Mouse (Mus musculus): Measurements from ENCODE around the gene Gm10295. TPM values are rescaled to one million over a fixed set of nuclear protein-coding genes. Genes with fewer than 3 reads are reported as not detected.

Gene Gm10295
- not detected in 2 replicates for total RNA-seq (2014; rRNA removed)
- polyA plus RNA-seq (2015; fragmentation: Nextera tagmentation; extraction: Ambion mirVana) = not detected in 2 replicates

DNA sequence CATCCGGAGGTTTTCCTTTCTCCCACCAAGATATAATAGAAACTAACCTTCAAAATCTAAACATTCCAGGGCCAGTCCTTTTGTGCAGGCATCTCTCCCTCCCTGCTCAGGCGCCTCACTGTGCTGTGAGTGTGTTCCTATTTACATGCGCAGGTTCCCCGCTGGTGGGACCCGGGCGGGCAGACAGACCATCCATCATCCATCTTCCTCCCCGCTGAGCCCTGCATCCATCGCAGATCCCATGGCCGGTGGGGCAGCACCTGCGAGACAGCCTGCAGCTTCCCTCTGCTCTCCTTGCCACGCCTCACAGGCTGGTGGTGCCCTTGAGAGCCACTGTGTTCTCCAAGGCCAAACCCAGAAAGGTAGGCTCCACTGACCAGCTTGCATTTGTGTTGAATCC is at the start of gene Gm10295:
Gene Gm10295 (minus strand): TSS at position 122 of the 400 bp plus-strand sequence.
- Histone ChIP-seq H3K4me2 (ENCODE audit: low read depth, low read length, poor library complexity, severe bottlenecking) (peak within 1 kb of the TSS; percentile 32; the same call in 1 of the 2 replicates), H3K9ac (replicated peaks; ENCODE audit: low read length, poor library complexity, severe bottlenecking) (no peak within 1 kb of the TSS), H3K4me1 (ENCODE audit: insufficient read depth, low read length) (no peaks in the 10 kb centered on the region), H3K36me3 (ENCODE audit: insufficient read depth, low read length) (no peaks in the 10 kb centered on the region), H3K27me3 (ENCODE audit: insufficient read depth, low read length) (peaks cover 5% of the 10 kb centered on the region; the same call in 1 of the 2 replicates), H3K27ac (ENCODE audit: low read depth, low read length) (no peak within 1 kb of the TSS), H3K9me3 (ENCODE audit: low read length) (no peaks in the 10 kb centered on the region), H3K4me3 (ENCODE audit: low read depth, low read length) (no peak within 1 kb of the TSS)
- ATAC-seq (ENCODE audit: low FRiP score) (no peak), DNase-seq (ENCODE audit: low spot score) (no peak)
- TF ChIP-seq CTCF (IDR thresholded peaks at IDR 0.05) = no peak
- 18% methylated on average over 11 of the region's 11 CpGs for WGBS

DNA sequence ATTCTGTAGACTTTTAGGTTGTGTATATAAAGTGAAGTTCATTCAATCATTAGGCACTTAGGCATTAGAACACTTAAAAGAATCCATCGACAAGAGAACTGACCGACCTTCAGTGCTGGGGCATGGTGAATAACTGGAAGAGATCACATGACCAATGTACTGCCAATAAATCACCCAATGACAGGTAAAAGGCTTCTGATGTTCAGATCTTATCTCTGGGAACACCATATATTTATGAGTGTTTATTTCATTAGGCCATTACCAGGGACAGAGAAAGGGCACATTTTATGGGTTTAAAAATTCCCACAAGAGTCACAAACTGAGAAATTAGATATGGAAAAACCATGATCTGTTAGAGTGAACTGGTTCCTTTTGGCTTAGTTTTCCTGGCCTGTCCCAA is 49.7 kb upstream of the Gm10295 start:
- H3K27me3 ChIP-seq (ENCODE audit: insufficient read depth, low read length) = 0 out of 2 replicates have a peak, but pooled peaks cover 5% of the 10 kb centered on the region
- H3K36me3 ChIP-seq (ENCODE audit: insufficient read depth, low read length) = no peaks in the 10 kb centered on the region
- no peaks in the 10 kb centered on the region for H3K9me3 ChIP-seq (ENCODE audit: low read length)
- 87% methylated on average over 2 of the region's 2 CpGs for WGBS
- DNase-seq (ENCODE audit: low spot score) (no peak), ATAC-seq (ENCODE audit: low FRiP score) (no peak)
- no peaks in the 10 kb centered on the region for H3K4me1 ChIP-seq (ENCODE audit: insufficient read depth, low read length)
- no peak overlapping the region for H3K27ac ChIP-seq (ENCODE audit: low read depth, low read length)
- no peak overlapping the region for H3K4me3 ChIP-seq (ENCODE audit: low read depth, low read length)
- TF ChIP-seq CTCF (IDR thresholded peaks at IDR 0.05) = no peak
- no peak overlapping the region for H3K9ac ChIP-seq (replicated peaks; ENCODE audit: low read length, poor library complexity, severe bottlenecking)
- H3K4me2 ChIP-seq (ENCODE audit: low read depth, low read length, poor library complexity, severe bottlenecking) = no peak overlapping the region

DNA sequence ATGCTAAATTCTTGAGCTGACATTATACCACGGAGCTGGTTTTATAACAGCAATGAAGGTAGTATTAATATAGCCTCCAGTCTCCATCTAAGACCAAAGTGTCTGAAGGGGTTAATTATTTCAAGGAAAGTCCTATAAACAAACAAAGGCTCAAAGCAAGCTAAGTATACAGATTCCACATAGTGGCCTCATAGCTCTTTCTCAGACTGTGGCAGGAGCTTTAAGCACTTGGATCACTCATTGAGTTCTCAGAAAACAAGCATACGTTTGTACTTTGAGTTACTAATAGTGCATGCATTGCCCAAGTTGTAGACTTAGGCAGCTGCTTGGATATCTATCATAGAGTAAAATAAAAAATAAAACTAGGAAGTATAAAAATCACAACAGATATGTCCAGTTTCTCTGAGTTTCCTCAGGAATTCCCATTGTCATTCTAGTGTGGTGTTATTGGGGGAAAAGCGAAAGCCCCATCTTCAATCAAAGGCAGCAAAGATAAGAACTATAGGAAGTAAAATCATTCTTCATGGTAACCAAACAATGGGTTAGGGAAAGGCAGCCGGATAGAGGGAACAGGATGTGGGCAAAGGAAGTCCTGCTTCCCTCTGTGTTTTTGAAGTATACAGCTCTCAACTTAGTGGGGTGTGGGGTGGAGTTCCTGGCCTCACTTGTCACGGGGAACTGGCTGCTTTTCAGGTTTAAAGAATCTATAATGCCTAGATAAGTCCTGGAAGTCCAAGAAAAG is 48.8 kb upstream of the Gm10295 start:
- 74% methylated on average over 5 of the region's 5 CpGs for WGBS
- Histone ChIP-seq H3K9me3 (ENCODE audit: low read length) (no peaks in the 10 kb centered on the region), H3K9ac (replicated peaks; ENCODE audit: low read length, poor library complexity, severe bottlenecking) (no peak overlapping the region), H3K4me1 (ENCODE audit: insufficient read depth, low read length) (no peaks in the 10 kb centered on the region), H3K36me3 (ENCODE audit: insufficient read depth, low read length) (no peaks in the 10 kb centered on the region), H3K4me3 (ENCODE audit: low read depth, low read length) (no peak overlapping the region), H3K4me2 (ENCODE audit: low read depth, low read length, poor library complexity, severe bottlenecking) (no peak overlapping the region), H3K27me3 (ENCODE audit: insufficient read depth, low read length) (0 out of 2 replicates have a peak, but pooled peaks cover 5% of the 10 kb centered on the region), H3K27ac (ENCODE audit: low read depth, low read length) (no peak overlapping the region)
- no peak for ATAC-seq (ENCODE audit: low FRiP score)
- TF ChIP-seq CTCF (IDR thresholded peaks at IDR 0.05) = no peak
- no peak for DNase-seq (ENCODE audit: low spot score)

DNA sequence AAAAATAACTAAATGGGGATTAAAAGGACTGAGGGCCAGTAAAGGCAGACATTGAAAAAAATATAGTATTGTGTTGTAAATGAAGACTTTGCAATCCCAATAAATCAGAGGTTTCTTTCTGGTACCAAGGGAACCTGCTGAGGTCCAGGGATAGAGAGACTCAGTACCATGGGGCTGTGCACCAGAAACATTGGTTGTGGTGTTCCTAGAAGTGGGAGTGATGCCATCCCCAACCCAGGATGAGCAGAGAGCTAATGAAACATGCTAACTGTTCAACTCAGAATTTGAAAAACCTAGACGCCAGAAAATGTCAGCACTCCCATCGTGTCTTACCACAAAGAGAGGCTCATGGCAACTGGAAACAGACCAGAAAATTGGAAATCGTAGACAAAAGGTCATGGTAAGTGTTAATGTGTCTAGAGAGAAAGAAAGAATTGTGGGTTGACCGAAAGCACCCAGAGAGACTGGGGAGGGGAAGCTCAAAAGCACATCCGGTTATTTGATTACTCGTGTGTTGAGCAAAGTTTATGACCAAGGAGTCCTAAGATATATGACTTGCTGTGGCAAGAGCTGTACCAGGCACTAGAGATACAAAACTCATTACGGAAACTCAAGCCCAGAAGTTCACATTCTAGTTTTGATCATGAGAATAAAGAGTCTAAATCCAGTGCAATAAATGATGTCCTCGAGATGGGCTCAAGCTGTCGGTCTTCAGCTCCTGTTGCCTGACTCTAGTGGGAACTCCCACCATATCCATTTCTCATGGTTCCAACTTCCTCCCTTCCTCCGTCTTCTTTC is 47.9 kb upstream of the Gm10295 start:
- no peak overlapping the region for H3K27ac ChIP-seq (ENCODE audit: low read depth, low read length)
- TF ChIP-seq CTCF (IDR thresholded peaks at IDR 0.05) = no peak
- 86% methylated on average over 10 of the region's 10 CpGs for WGBS
- H3K4me2 ChIP-seq (ENCODE audit: low read depth, low read length, poor library complexity, severe bottlenecking) = no peak overlapping the region
- H3K4me3 ChIP-seq (ENCODE audit: low read depth, low read length) = no peak overlapping the region
- no peak for ATAC-seq (ENCODE audit: low FRiP score)
- no peak overlapping the region for H3K9ac ChIP-seq (replicated peaks; ENCODE audit: low read length, poor library complexity, severe bottlenecking)
- DNase-seq (ENCODE audit: low spot score) = no peak
- no peaks in the 10 kb centered on the region for H3K4me1 ChIP-seq (ENCODE audit: insufficient read depth, low read length)
- H3K9me3 ChIP-seq (ENCODE audit: low read length) = no peaks in the 10 kb centered on the region
- H3K27me3 ChIP-seq (ENCODE audit: insufficient read depth, low read length) = 0 out of 2 replicates have a peak, but pooled peaks cover 5% of the 10 kb centered on the region
- no peaks in the 10 kb centered on the region for H3K36me3 ChIP-seq (ENCODE audit: insufficient read depth, low read length)

DNA sequence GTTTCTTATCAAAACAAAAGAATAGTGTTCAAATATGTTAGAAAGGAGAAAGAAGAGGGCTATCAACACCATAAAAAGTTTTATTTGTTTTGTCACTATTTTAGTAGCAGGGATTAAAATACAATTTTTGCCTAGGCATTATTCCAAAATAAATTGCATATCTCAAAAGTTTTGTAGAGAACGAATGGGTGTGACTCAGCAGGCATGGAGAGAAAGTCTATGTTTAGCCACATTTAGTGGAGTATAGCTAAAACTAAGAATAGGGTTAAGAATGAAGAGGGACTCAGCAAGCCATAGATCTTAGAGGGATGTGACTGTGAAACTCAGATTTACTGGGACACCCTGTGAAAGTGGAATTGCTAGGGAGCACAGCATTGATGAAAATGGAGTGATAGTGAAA is 47.1 kb upstream of the Gm10295 start:
- WGBS = 71% methylated on average over 1 of the region's 1 CpGs
- no peak for TF ChIP-seq CTCF (IDR thresholded peaks at IDR 0.05)
- H3K27ac ChIP-seq (ENCODE audit: low read depth, low read length) = no peak overlapping the region

More for the DNA sequence above, 47.1 kb upstream of the Gm10295 start:
- Histone ChIP-seq H3K4me1 (ENCODE audit: insufficient read depth, low read length) (no peaks in the 10 kb centered on the region), H3K27me3 (ENCODE audit: insufficient read depth, low read length) (0 out of 2 replicates have a peak, but pooled peaks cover 1% of the 10 kb centered on the region), H3K36me3 (ENCODE audit: insufficient read depth, low read length) (no peaks in the 10 kb centered on the region), H3K4me2 (ENCODE audit: low read depth, low read length, poor library complexity, severe bottlenecking) (no peak overlapping the region), H3K9ac (replicated peaks; ENCODE audit: low read length, poor library complexity, severe bottlenecking) (no peak overlapping the region), H3K4me3 (ENCODE audit: low read depth, low read length) (no peak overlapping the region), H3K9me3 (ENCODE audit: low read length) (no peaks in the 10 kb centered on the region)
- no peak for ATAC-seq (ENCODE audit: low FRiP score)
- no peak for DNase-seq (ENCODE audit: low spot score)

Measured in midbrain, postnatal 0 days (tissue).